Mouse (Mus musculus) kidney, adult 2 months (tissue): ENCODE results near the gene Cldn20. TPM values are rescaled to one million over a fixed set of nuclear protein-coding genes. Genes with fewer than 3 reads are reported as not detected.

ENCODE experiments used
- DNase-seq: peaks from one replicate; pipeline ENCODE4 v3.0.0; 2021
- H3K27ac ChIP-seq: fragments of 200-500 bp; 2 replicates; pipeline ENCODE4 v1.5.1; 2012; ENCODE audit warnings: low read depth, low read length, control low read depth, inconsistent platforms; ENCODE audit not compliant: insufficient read depth
- H3K27me3 ChIP-seq: fragments of 200-500 bp; replicated peaks from 2 replicates; pipeline ENCODE4 v1.6.1; 2012; ENCODE audit warnings: mild to moderate bottlenecking, moderate library complexity, low read length, inconsistent platforms; ENCODE audit not compliant: control insufficient read depth, insufficient read depth
- H3K36me3 ChIP-seq: fragments of 200-500 bp; 2 replicates; pipeline ENCODE4 v1.6.1; 2012; ENCODE audit warnings: mild to moderate bottlenecking, moderate library complexity, low read length, inconsistent platforms; ENCODE audit not compliant: control insufficient read depth, insufficient read depth
- H3K4me1 ChIP-seq: fragments of 200-500 bp; 2 replicates; pipeline ENCODE4 v1.6.1; 2011; ENCODE audit warnings: low read length; ENCODE audit not compliant: control insufficient read depth, insufficient read depth
- H3K4me3 ChIP-seq: fragments of 200-500 bp; 2 replicates; pipeline ENCODE4 v1.5.1; 2011; ENCODE audit warnings: mild to moderate bottlenecking, low read depth, low read length, control low read depth; ENCODE audit not compliant: insufficient read depth
- CTCF ChIP-seq: fragments of 200-500 bp; conservative IDR thresholded peaks from 2 replicates; pipeline ENCODE4 v1.5.1; 2011; ENCODE audit warnings: low read depth, mild to moderate bottlenecking, control low read depth, low read length, moderate library complexity, mixed read lengths; ENCODE audit not compliant: insufficient read depth, insufficient read length
- POLR2A ChIP-seq: fragments of 200-500 bp; IDR thresholded peaks from one replicate; pipeline ENCODE4 v1.6.1; 2011; ENCODE audit warnings: low read depth, low read length, control low read depth
- WGBS: fragments of 180-500 bp; shearing (Covaris S2); methylation state at CpG from one replicate; pipeline ENCODE4 v1.1.7; 2018; 5-methylcytosine and 5-hydroxymethylcytosine counted together
- polyA plus RNA-seq: library from polyadenylated mRNA; depleted of rRNA; stranded (reverse); fragments of >200 nt; gene quantifications from 2 replicates; pipeline ENCODE4 v1.2.3, GENCODE M21; 2012; rRNA removed

The Cldn20 gene
- polyA plus RNA-seq, 1 experiment, result 0.48 TPM

GRCm38 (mm10) chr17:3547725-3548124 lies 15.4 kb downstream of the Cldn20 start:
- H3K27ac ChIP-seq, result no peak overlapping the region
- no peaks in the 10 kb centered on the region for H3K27me3 ChIP-seq
- peaks cover under 1% of the 10 kb centered on the region; the same call in 1 of the 2 replicates for H3K36me3 ChIP-seq
- no peak for DNase-seq
- no peak for TF ChIP-seq POLR2A
- no peak for TF ChIP-seq CTCF
- H3K4me1 ChIP-seq, result no peaks in the 10 kb centered on the region
- H3K4me3 ChIP-seq, result no peak overlapping the region
- WGBS, result 66% methylated on average over 7 of the region's 7 CpGs

DNA sequence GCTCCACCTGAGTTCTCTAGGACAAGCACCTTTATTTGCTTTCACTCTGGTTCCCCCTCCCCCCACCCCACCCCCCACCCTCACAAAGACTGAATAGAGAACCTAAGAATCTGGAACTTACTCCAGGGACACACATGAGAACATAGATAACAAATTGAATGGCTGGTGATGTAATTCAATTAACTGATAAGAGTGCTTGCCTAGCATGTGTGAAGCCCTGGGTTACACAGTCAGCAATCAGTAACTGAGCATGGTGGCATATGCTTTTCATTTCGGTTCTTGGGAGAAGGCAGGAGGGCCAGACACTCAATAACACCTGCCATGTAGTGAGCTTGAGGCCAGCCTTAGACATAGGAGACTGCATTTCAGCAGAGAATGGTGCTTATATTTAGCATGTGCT lies 23.9 kb downstream of the Cldn20 start:
- no peaks in the 10 kb centered on the region for H3K27me3 ChIP-seq
- no peak for DNase-seq
- TF ChIP-seq POLR2A (no peak), CTCF (no peak)
- 0 out of 2 replicates have a peak overlapping the region, but pooled peaks have one; percentile 14 for H3K4me3 ChIP-seq
- no peak overlapping the region for H3K27ac ChIP-seq
- WGBS, result 63% methylated on average over 1 of the region's 1 CpGs
- H3K36me3 ChIP-seq, result no peaks in the 10 kb centered on the region
- no peaks in the 10 kb centered on the region; the same call in 1 of the 2 replicates for H3K4me1 ChIP-seq

DNA sequence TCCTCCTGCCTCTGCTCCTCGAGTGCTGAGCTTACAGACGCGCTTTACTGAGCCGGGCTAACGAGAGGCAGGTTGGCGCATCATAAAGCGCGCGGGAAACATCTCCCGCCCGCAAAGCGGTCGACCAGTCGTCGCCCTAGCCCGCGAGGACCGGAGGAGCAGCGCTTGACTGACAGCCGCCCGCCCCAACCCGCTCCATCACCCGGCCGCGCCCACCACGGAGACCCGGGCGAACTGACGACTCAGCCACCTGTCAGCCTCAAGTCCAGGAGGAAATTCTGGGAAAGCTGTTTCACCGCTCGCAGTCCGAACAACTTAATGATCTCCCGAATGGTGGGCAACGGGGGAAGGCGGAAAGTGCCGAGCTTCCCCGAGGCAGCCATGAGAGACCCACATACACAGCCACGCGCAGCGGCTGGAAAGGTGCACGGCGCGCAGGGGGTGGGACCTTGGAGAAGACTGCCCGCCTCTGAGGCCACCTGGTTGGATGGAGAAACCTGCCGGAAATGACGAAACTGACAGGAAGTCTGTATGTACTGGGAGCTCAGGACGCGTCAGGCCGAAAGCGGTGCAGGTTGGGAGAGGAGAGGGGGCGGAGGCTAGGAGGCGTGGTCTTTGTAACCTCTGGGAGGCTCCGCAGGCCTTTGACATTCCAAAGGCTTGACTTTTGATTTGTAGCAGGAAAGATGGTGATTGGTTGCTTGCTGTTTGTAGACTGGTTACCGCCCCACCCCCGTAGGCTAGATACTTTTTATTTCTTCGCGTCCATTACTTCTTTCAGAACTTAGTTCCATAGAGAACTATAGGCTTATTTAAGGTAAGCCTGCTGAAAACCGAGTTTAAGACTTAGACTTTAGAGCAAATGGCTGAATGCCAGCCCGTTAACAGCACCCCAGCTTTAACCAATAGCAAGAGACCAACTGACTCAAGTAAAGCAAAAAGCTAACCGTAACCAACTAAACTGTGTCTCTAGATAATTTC lies 25.3 kb downstream of the Cldn20 start, which contains the start of gene Tfb1m:
Gene Tfb1m (minus strand): TSS at position 451 of the 981 bp plus-strand sequence.
- no peak for TF ChIP-seq POLR2A
- WGBS, result under 1% methylated on average over 60 of the region's 60 CpGs
- H3K4me3 ChIP-seq, result peak within 1 kb of the TSS; percentile 81
- DNase-seq, result peak; percentile 100
- H3K27ac ChIP-seq, result peak within 1 kb of the TSS; percentile 85
- H3K36me3 ChIP-seq, result no peaks in the 10 kb centered on the region
- no peaks in the 10 kb centered on the region for H3K27me3 ChIP-seq
- H3K4me1 ChIP-seq, result no peaks in the 10 kb centered on the region; the same call in 1 of the 2 replicates

GRCm38 (mm10) chr17:3558356-3558870 lies 26.1 kb downstream of the Cldn20 start:
- H3K27me3 ChIP-seq, result no peaks in the 10 kb centered on the region
- H3K36me3 ChIP-seq, result no peaks in the 10 kb centered on the region
- TF ChIP-seq POLR2A, result no peak
- no peak for TF ChIP-seq CTCF
- 66% methylated on average over 9 of the region's 9 CpGs for WGBS
- H3K4me1 ChIP-seq, result no peaks in the 10 kb centered on the region; the same call in 1 of the 2 replicates
- H3K27ac ChIP-seq, result peak overlapping the region; percentile 85
- H3K4me3 ChIP-seq, result no peak overlapping the region
- DNase-seq, result peak; percentile 19

GRCm38 (mm10) chr17:3560534-3560933 lies 28.2 kb downstream of the Cldn20 start:
- no peak overlapping the region for H3K27ac ChIP-seq
- H3K27me3 ChIP-seq, result no peaks in the 10 kb centered on the region
- WGBS, result 77% methylated on average over 3 of the region's 3 CpGs
- TF ChIP-seq POLR2A (no peak), CTCF (no peak)
- H3K36me3 ChIP-seq, result no peaks in the 10 kb centered on the region
- no peak overlapping the region for H3K4me3 ChIP-seq
- peak; percentile 28 for DNase-seq
- H3K4me1 ChIP-seq, result no peaks in the 10 kb centered on the region; the same call in 1 of the 2 replicates

- no peaks in the 10 kb centered on the region for H3K4me1 ChIP-seq
- WGBS, result 57% methylated on average over 8 of the region's 8 CpGs
- no peak overlapping the region for H3K4me3 ChIP-seq
- no peak for DNase-seq
- no peak overlapping the region for H3K27ac ChIP-seq
- H3K36me3 ChIP-seq, result no peaks in the 10 kb centered on the region
- H3K27me3 ChIP-seq, result no peaks in the 10 kb centered on the region
- TF ChIP-seq POLR2A, result no peak
- TF ChIP-seq CTCF, result no peak
Observed at GRCm38 (mm10) chr17:3562405-3562804, 30.1 kb downstream of the Cldn20 start.

GRCm38 (mm10) chr17:3570876-3571275 lies 38.5 kb downstream of the Cldn20 start:
- TF ChIP-seq CTCF (peak; percentile 85), POLR2A (no peak)
- Histone ChIP-seq H3K36me3 (no peaks in the 10 kb centered on the region), H3K27ac (no peak overlapping the region), H3K4me1 (no peaks in the 10 kb centered on the region), H3K27me3 (no peaks in the 10 kb centered on the region), H3K4me3 (no peak overlapping the region)
- DNase-seq, result peak; percentile 73
- WGBS, result 3% methylated on average over 12 of the region's 12 CpGs

Other genes with a start within 250 kb of the Cldn20 start
- 1.1 and 1.2 TPM in 2 replicates for gene Tiam2, start 206.0 kb upstream of the Cldn20 start, polyA plus RNA-seq
- gene Tfb1m, start 25.2 kb downstream of the Cldn20 start, polyA plus RNA-seq, result 3.8 and 4.8 TPM in 2 replicates
- not detected in 2 replicates for gene Nox3, start 163.7 kb downstream of the Cldn20 start, polyA plus RNA-seq